Mouse (Mus musculus): Measurements from ENCODE around the gene Olfr1378. TPM values are rescaled to one million over a fixed set of nuclear protein-coding genes. Genes with fewer than 3 reads are reported as not detected.

Olfr1378 gene
- not detected for total RNA-seq (2021)
- long read RNA-seq, experiment 1: 0 reads
- long read RNA-seq, experiment 2: 0 reads

DNA sequence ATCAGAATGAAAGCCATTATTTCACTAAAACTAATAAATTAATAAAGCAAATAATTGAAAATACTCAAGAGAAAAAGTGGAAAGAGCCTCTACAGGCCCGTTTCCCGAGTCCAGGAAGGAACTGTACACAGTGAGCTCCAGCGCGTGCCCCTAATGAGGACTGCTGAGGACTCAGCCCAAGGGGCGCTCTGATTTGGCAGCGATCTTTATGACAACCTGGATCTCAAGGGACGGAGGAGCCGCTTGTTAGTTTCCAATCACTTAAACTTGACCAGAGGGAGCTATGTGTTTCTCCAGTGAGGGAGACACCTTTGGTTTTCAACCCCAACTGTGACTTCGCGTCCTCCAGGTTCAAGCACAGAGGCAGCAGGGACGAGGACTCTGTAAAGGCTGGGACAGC lies at the start of gene Olfr1378:
Gene Olfr1378 (plus strand): TSS at position 301 of the 400 bp plus-strand sequence.
- DNase-seq: no peak

GRCm38 (mm10) chr11:50930469-50931014 lies 35.8 kb upstream of the Olfr1378 start:
- peak in 1 of 2 experiments; percentile 11 for DNase-seq

- DNase-seq: no peak
Observed at GRCm38 (mm10) chr11:50931021-50931420, 35.3 kb upstream of the Olfr1378 start.

DNA sequence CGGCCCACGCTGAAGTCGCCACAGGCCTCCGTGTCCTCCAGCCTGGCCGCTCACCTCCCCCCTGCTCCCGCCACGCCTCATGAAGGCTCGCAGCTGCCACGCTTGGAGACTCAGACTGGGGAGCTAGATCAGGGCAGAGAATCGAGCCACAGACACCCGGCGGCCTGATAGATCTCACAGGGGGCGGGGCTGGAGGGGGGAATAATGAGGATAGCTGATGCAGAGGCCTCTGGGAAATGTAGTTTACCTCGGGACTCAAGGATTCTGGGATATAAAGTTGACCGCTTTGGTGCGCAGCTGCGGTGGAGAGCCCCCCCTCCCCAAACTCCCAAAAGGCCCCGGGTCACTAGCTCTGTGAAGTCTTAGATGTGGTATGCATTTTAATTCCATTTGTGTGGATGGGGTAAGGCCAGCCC lies 34.9 kb upstream of the Olfr1378 start, which contains the start of gene Zfp354b:
Gene Zfp354b (minus strand): TSS at position 183 of the 416 bp plus-strand sequence.
- peak; percentile 89 to 91 for DNase-seq

- DNase-seq: no peak
Observed at GRCm38 (mm10) chr11:50932040-50932439, 34.3 kb upstream of the Olfr1378 start.

- no peak for DNase-seq
Observed at GRCm38 (mm10) chr11:50938435-50938834, 27.9 kb upstream of the Olfr1378 start.

GRCm38 (mm10) chr11:50939621-50940366 lies 26.5 kb upstream of the Olfr1378 start:
- peak in 1 of 2 experiments; percentile 36 for DNase-seq

DNA sequence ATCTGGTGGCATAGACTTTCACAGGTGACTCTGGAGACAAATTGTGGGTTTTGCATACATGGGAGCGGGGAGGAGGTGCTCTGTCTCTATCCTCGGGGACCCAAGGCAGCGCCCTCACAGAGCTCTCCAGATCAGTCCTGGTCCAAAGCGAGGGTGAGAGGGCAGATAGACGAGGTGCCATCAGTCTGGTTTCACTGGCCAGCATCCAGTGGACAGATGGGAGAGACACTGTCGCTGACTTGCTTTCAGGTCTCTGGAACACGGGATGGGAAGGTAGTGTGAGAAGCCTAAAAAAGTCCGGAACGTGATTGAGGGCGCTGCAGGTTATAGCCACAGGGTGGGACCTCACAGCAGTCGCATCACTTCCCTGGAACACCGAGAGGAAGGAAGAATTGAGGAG lies 23.9 kb upstream of the Olfr1378 start:
- DNase-seq: no peak

DNA sequence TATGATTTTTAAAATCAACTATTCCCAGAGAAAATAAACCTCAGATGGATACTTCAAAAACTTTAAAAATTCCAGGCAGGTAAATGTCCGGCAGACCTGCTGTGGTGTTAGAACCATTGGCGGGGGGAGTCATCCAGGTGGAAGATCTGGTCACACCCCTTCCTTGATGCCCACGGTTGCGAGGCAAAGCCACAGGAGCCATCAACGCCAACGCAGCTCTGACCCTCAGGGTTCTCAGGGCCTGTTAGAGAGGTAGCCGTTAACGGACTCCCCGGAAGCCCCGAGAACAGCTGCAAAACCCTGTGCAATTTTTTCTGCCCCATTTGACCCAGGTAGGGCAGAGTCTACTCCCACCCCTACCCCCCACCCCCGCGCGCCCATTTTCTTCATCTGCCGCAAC lies 22.8 kb upstream of the Olfr1378 start, which contains the start of gene 4933414I15Rik:
Gene 4933414I15Rik (minus strand): TSS at position 260 of the 400 bp plus-strand sequence.
- DNase-seq: no peak

- DNase-seq: no peak
Observed at GRCm38 (mm10) chr11:50952290-50952689, 14.0 kb upstream of the Olfr1378 start.

DNA sequence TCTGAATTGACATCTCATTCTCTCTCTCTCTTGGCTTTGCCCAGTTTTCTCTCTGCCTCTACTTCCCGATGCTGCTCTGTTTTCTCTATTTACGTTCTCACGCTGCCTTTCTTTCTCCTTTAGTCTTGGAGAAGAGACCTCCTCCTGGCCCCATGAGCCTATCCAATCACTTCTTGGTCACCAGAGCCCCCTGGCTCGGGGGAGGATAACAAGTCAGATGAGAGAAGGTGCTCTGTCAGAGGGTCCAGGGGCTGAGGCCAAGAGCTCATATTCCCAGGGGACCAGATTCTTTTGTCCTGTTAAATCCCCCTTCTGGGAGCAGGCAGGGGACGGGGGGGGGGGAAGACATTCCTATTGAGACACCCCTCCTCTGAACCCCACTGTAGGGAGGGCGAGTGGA lies 12.7 kb upstream of the Olfr1378 start, which contains the start of gene Prop1:
Gene Prop1 (minus strand): TSS at position 101 of the 400 bp plus-strand sequence.
- no peak for DNase-seq

- peak; percentile 2 to 63 for DNase-seq
Observed at GRCm38 (mm10) chr11:50964886-50965285, 1.4 kb upstream of the Olfr1378 start.

DNA sequence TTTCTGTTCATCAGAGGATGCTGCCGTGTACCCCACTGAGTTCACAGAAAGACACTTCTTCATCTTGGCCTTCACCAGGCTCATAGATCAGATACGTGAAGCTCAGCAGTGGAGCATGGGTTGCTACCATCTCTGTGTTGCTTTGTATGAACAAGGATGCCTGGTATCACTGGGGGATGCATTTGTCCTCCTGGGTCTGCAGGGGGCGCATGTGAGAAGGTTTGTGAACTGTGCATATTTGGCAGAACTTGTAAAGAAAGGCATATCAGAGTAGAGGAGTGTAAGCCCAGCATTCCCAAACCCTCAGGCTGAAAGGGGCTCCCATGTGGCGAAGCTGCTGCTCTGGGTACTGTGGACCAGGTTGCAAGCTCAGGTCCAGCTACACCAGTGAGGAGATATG lies 10.9 kb downstream of the Olfr1378 start:
- DNase-seq: no peak

DNA sequence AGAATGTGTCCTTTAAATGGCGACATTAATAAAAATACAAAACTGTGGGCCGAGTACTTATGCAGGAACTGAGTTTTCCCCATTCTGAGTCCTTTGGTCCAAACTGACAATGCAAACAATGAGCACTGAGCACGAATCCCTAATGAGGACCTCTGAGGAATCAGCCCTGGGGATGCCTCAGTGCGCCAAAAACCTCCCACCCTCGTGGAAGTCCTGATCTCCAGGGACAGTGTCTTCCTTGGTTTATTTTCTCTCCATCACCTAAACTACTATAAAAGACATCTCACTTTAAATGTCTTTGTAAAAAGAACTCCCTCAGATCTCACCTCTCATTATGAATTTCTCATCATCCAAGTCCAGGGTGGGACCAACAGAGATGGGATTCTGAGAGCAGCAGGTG lies 15.3 kb downstream of the Olfr1378 start, which contains the start of gene Olfr1377:
Gene Olfr1377 (plus strand): TSS at position 301 of the 400 bp plus-strand sequence.
- DNase-seq: no peak

GRCm38 (mm10) chr11:51003296-51003695 lies 37.0 kb downstream of the Olfr1378 start, which contains the start of gene Olfr51:
TSS of gene Olfr51 (plus strand) at chr11:51003596.
- no peak for DNase-seq

DNA sequence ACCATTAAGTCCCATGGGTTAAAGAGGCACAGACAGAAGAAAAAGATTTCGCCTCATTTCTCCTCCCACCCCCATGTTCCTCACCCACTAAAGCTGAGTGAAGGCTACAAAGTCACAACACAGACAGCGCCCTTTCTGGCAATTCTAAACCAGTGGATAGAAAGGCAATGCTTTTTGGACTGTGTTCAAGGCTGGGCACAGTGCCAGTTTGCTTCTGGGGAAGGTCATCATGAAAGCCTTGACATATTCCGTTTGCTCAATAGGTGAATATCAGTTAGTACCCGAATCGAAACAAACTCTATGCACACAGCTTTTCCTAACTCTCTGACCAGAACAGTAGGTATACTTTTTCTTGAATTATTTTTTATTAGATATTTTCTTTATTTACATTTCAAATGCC lies 45.5 kb downstream of the Olfr1378 start:
- peak; percentile 31 to 34 for DNase-seq

GRCm38 (mm10) chr11:51013936-51014335 lies 47.6 kb downstream of the Olfr1378 start, which contains the start of gene Olfr54:
TSS of gene Olfr54 (plus strand) at chr11:51014236.
- no peak for DNase-seq

GRCm38 (mm10) chr11:51016341-51016740 lies 50.0 kb downstream of the Olfr1378 start:
- no peak for DNase-seq

Other genes starting within 250 kb of the Olfr1378 start
- 1 to 10 TPM; 2.1 to 3.6 TPM for gene Zfp354c, start 138.8 kb upstream of the Olfr1378 start, total RNA-seq (2021)
- gene Zfp879, start 125.0 kb upstream of the Olfr1378 start, total RNA-seq (2021): 1 to 10 TPM; 1.4 to 1.6 TPM
- under 1 TPM in 1 of 2 experiments, not detected in 1; 0.28 TPM for gene Grm6, start 115.8 kb upstream of the Olfr1378 start, total RNA-seq (2021)
- under 1 TPM; 0.69 to 0.89 TPM for gene Zfp454, start 78.9 kb upstream of the Olfr1378 start, total RNA-seq (2021)
- 1 to 10 TPM; 3.0 to 3.1 TPM for gene Zfp2, start 50.4 kb upstream of the Olfr1378 start, total RNA-seq (2021)
- 1 to 10 TPM; 1.5 to 1.8 TPM for gene Zfp354b, start 34.9 kb upstream of the Olfr1378 start, total RNA-seq (2021)
- gene 4933414I15Rik, start 22.8 kb upstream of the Olfr1378 start, total RNA-seq (2021): not detected
- gene Prop1, start 12.8 kb upstream of the Olfr1378 start, total RNA-seq (2021): not detected
- gene Olfr1377, start 15.4 kb downstream of the Olfr1378 start, total RNA-seq (2021): not detected
- gene Olfr51, start 37.1 kb downstream of the Olfr1378 start, total RNA-seq (2021): not detected
- gene Olfr54, start 47.7 kb downstream of the Olfr1378 start, total RNA-seq (2021): not detected
- not detected for gene Olfr1375, start 81.6 kb downstream of the Olfr1378 start, total RNA-seq (2021)
- 1 to 10 TPM; 2.1 to 2.3 TPM for gene Zfp354a, start 92.7 kb downstream of the Olfr1378 start, total RNA-seq (2021)

Data from heart, adult 18-20 months (tissue).